Mouse (Mus musculus): ENCODE measurements at regions not wholly inside any gene's neighbourhood (a gene's known extent, or its start where the extent isn't known, plus 50 kb on each side); places are given as distances from the start of the nearest gene placed in this dataset.

GRCm38 (mm10) chr12:7670561-7670960 is 306.9 kb upstream of the Apob start:
- TF ChIP-seq CTCF (IDR thresholded peaks at IDR 0.05; ENCODE audit: insufficient read depth, low read length), result no peak
- TF ChIP-seq POLR2A (IDR thresholded peaks at IDR 0.05; ENCODE audit: borderline replicate concordance, extremely low read depth, low read depth, low read length), result no peak
